Mouse (Mus musculus): ENCODE results near the gene Bzw2.

The Bzw2 gene

DNA sequence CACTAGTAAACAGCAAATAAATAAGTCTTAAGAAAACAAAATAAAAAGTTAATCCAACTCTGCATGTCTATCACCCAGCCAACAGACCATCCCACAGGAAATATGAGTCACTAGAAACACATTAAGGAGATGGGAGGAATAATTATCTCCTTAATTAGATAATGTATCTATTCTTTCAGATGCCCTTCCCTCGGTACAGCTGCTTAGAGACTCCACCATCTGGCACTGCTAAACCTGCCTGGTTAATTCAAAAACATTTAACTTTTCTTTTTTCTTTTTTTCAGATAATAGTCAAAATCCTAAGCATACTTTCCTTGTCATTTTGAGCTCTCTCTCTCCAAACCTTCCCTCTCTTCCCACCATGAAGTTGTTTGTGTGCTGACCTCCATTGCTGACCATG is 92.0 kb downstream of the Bzw2 start:
- no peak for DNase-seq

DNA sequence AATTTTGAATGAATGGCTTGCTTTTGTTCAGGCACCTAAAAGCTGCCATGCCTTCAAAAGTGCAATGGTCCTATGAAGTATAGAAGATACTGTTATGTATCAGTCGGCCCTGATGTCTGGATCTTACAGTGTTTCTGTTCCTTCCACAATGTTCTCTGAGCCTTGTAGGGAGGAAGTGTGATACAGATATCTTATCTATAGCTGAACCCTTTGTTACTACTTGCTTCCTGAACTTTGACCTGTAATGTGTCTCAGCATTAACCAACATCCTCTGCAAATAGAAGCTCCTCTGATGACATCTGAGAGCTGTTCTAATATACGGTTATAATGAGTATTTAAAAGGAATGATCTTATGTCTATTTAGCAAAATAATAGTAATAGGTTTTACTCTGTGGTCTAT is 100.2 kb downstream of the Bzw2 start:
- DNase-seq, result no peak

DNA sequence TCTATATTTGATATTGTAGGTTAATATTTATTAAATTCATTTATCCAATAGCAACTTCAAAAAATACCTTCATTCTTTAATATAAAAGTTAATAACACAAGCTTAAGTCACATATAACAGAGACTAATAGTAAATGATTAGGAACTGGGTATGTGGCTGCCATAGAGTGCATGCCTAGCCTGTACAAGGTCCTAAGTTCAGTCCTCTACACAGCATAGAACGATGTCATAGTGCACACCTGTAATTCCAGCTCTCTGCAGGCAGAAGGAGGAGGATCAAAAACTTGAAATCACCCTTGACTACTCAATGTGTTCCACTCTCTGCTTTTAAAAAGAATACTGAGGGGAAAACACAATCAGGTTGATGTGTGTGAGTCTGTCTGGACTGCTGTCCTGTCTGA is 107.6 kb downstream of the Bzw2 start:
- DNase-seq, result no peak

DNA sequence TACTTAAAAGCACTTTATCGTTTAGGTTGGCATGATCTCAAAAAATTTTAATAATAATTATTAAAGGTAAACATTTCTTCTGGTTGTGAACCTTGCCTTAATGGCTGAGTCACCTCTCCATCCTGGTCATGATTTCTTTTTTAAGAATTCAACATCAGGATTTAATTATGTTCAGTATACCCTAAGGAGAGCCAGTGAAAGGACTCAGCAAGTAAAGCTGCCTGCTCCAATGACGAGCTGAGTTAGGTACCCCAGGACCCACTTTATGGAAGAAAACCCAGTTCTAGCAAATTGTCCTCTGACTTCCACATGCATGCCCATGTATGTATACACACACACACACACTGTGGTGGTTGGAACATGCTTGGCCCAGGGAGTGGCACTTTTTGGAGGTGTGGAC is 110.3 kb downstream of the Bzw2 start:
- DNase-seq, result no peak

- no peak for DNase-seq
Measured at GRCm38 (mm10) chr12:36046196-36046595, 111.7 kb downstream of the Bzw2 start.

DNA sequence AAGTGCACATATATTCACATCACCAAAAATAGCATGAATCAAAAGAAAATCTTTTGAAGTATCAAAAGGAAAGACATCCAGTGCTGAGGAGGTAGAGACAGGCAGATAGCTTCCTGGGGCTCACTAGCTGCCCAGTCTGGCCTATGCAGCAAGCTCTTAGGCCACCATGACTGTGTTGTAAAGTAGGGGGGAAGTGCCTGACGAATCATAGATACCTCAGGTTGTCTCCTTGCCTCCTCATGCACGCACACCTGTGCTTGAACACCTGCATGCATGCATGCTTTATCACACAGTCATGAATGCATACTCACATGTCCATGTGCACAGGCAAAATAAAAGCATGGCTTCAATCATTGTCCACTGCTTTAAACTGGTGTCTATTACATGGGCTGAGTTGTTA is 113.2 kb downstream of the Bzw2 start:
- no peak for DNase-seq

GRCm38 (mm10) chr12:36042348-36042778 is 115.5 kb downstream of the Bzw2 start, which contains the start of gene Tspan13:
TSS of gene Tspan13 (minus strand) at chr12:36042500.
- peak; percentile 87 for DNase-seq

Measured in right cerebral cortex, postnatal 4 days (tissue).